Mouse (Mus musculus): ENCODE data around the gene Noc4l. TPM values are rescaled to one million over a fixed set of nuclear protein-coding genes. Genes with fewer than 3 reads are reported as not detected.
A peak's percentile ranks its signal among the peaks of the same experiment; 100 is the strongest.

Gene Noc4l
- 34.0 and 35.7 TPM in 2 replicates for polyA plus RNA-seq (2016; fragmentation: Nextera tagmentation; extraction: Ambion mirVana)

- Histone ChIP-seq H3K36me3 (peaks cover 72% of the 10 kb centered on the region), H3K9me3 (replicated peaks) (no peaks in the 10 kb centered on the region), H3K27me3 (replicated peaks) (no peaks in the 10 kb centered on the region), H3K4me3 (peak within 1 kb of the TSS; percentile 96), H3K27ac (ENCODE audit: poor library complexity, severe bottlenecking) (no peak within 1 kb of the TSS), H3K4me1 (replicated peaks) (peaks cover 16% of the 10 kb centered on the region), H3K9ac (peak within 1 kb of the TSS; percentile 84), H3K4me2 (peak within 1 kb of the TSS; percentile 96)
- WGBS, result under 1% methylated on average over 91 of the region's 91 CpGs
- peak; percentile 83 for ATAC-seq (ENCODE audit: insufficient number of reproducible peaks, low FRiP score)
Measured at GRCm38 (mm10) chr5:110652719-110653648, at the start of gene Noc4l, which contains the start of gene Ddx51. Gene Noc4l, minus strand, starts transcription at chr5:110653417. Gene Ddx51, plus strand, starts transcription at chr5:110653451.

GRCm38 (mm10) chr5:110698617-110699016 lies 45.4 kb upstream of the Noc4l start:
- Histone ChIP-seq H3K9me3 (replicated peaks) (no peaks in the 10 kb centered on the region), H3K36me3 (peaks cover 89% of the 10 kb centered on the region), H3K4me2 (no peak overlapping the region), H3K4me1 (replicated peaks) (no peaks in the 10 kb centered on the region), H3K9ac (no peak overlapping the region), H3K4me3 (no peak overlapping the region), H3K27me3 (replicated peaks) (no peaks in the 10 kb centered on the region), H3K27ac (ENCODE audit: poor library complexity, severe bottlenecking) (no peak overlapping the region)
- ATAC-seq (ENCODE audit: insufficient number of reproducible peaks, low FRiP score), result no peak
- 93% methylated on average over 4 of the region's 4 CpGs for WGBS

- no peaks in the 10 kb centered on the region for H3K27me3 ChIP-seq (replicated peaks)
- H3K9ac ChIP-seq, result no peak overlapping the region
- no peak for ATAC-seq (ENCODE audit: insufficient number of reproducible peaks, low FRiP score)
- H3K4me1 ChIP-seq (replicated peaks), result no peaks in the 10 kb centered on the region
- no peak overlapping the region for H3K4me2 ChIP-seq
- H3K4me3 ChIP-seq, result no peak overlapping the region
- H3K27ac ChIP-seq (ENCODE audit: poor library complexity, severe bottlenecking), result no peak overlapping the region
- no peaks in the 10 kb centered on the region for H3K9me3 ChIP-seq (replicated peaks)
- WGBS, result 93% methylated on average over 8 of the region's 8 CpGs
- peaks cover 94% of the 10 kb centered on the region for H3K36me3 ChIP-seq
Measured at GRCm38 (mm10) chr5:110682041-110682440, 28.8 kb upstream of the Noc4l start.

GRCm38 (mm10) chr5:110665486-110666121 lies 12.4 kb upstream of the Noc4l start:
- no peak overlapping the region for H3K9ac ChIP-seq
- H3K27me3 ChIP-seq (replicated peaks), result no peaks in the 10 kb centered on the region
- no peak overlapping the region for H3K4me3 ChIP-seq
- no peak overlapping the region for H3K27ac ChIP-seq (ENCODE audit: poor library complexity, severe bottlenecking)
- no peak overlapping the region for H3K4me2 ChIP-seq
- H3K9me3 ChIP-seq (replicated peaks), result no peaks in the 10 kb centered on the region
- WGBS, result 68% methylated on average over 6 of the region's 6 CpGs
- no peak for ATAC-seq (ENCODE audit: insufficient number of reproducible peaks, low FRiP score)
- peaks cover 86% of the 10 kb centered on the region for H3K36me3 ChIP-seq
- H3K4me1 ChIP-seq (replicated peaks), result no peaks in the 10 kb centered on the region

GRCm38 (mm10) chr5:110664750-110665269 lies 11.6 kb upstream of the Noc4l start:
- Histone ChIP-seq H3K27ac (ENCODE audit: poor library complexity, severe bottlenecking) (no peak overlapping the region), H3K27me3 (replicated peaks) (no peaks in the 10 kb centered on the region), H3K9ac (no peak overlapping the region), H3K36me3 (peaks cover 85% of the 10 kb centered on the region), H3K9me3 (replicated peaks) (no peaks in the 10 kb centered on the region), H3K4me3 (no peak overlapping the region), H3K4me2 (no peak overlapping the region), H3K4me1 (replicated peaks) (no peaks in the 10 kb centered on the region)
- no peak for ATAC-seq (ENCODE audit: insufficient number of reproducible peaks, low FRiP score)
- 89% methylated on average over 2 of the region's 2 CpGs for WGBS

- H3K36me3 ChIP-seq, result peaks cover 85% of the 10 kb centered on the region
- H3K9ac ChIP-seq, result no peak overlapping the region
- no peak for ATAC-seq (ENCODE audit: insufficient number of reproducible peaks, low FRiP score)
- no peaks in the 10 kb centered on the region for H3K9me3 ChIP-seq (replicated peaks)
- H3K27ac ChIP-seq (ENCODE audit: poor library complexity, severe bottlenecking), result no peak overlapping the region
- no peaks in the 10 kb centered on the region for H3K4me1 ChIP-seq (replicated peaks)
- no peak overlapping the region for H3K4me2 ChIP-seq
- H3K27me3 ChIP-seq (replicated peaks), result no peaks in the 10 kb centered on the region
- no peak overlapping the region for H3K4me3 ChIP-seq
- WGBS, result 89% methylated on average over 2 of the region's 2 CpGs
Measured at GRCm38 (mm10) chr5:110664041-110664440, 10.8 kb upstream of the Noc4l start.

GRCm38 (mm10) chr5:110659682-110660081 lies 6.5 kb upstream of the Noc4l start:
- Histone ChIP-seq H3K9ac (no peak overlapping the region), H3K9me3 (replicated peaks) (no peaks in the 10 kb centered on the region), H3K27me3 (replicated peaks) (no peaks in the 10 kb centered on the region), H3K4me1 (replicated peaks) (no peaks in the 10 kb centered on the region), H3K4me3 (no peak overlapping the region), H3K27ac (ENCODE audit: poor library complexity, severe bottlenecking) (no peak overlapping the region), H3K4me2 (no peak overlapping the region), H3K36me3 (peaks cover 86% of the 10 kb centered on the region)
- no peak for ATAC-seq (ENCODE audit: insufficient number of reproducible peaks, low FRiP score)

- H3K36me3 ChIP-seq, result peaks cover 72% of the 10 kb centered on the region
- 1% methylated on average over 37 of the region's 37 CpGs for WGBS
- peak; percentile 36; the same call in 1 of the 2 replicates for ATAC-seq (ENCODE audit: insufficient number of reproducible peaks, low FRiP score)
- H3K27me3 ChIP-seq (replicated peaks), result no peaks in the 10 kb centered on the region
- peak overlapping the region; percentile 96 for H3K4me2 ChIP-seq
- H3K4me1 ChIP-seq (replicated peaks), result peaks cover 16% of the 10 kb centered on the region
- peak overlapping the region; percentile 84 for H3K9ac ChIP-seq
- H3K9me3 ChIP-seq (replicated peaks), result no peaks in the 10 kb centered on the region
- H3K27ac ChIP-seq (ENCODE audit: poor library complexity, severe bottlenecking), result no peak overlapping the region
- peak overlapping the region; percentile 96 for H3K4me3 ChIP-seq
Measured at GRCm38 (mm10) chr5:110653686-110654085, 469 bp upstream of the Noc4l start.

GRCm38 (mm10) chr5:110646377-110646776 lies 6.8 kb downstream of the Noc4l start:
- no peak overlapping the region for H3K4me3 ChIP-seq
- H3K9ac ChIP-seq, result no peak overlapping the region
- no peak overlapping the region for H3K4me2 ChIP-seq
- H3K4me1 ChIP-seq (replicated peaks), result no peaks in the 10 kb centered on the region
- H3K27ac ChIP-seq (ENCODE audit: poor library complexity, severe bottlenecking), result no peak overlapping the region
- no peaks in the 10 kb centered on the region for H3K27me3 ChIP-seq (replicated peaks)
- H3K36me3 ChIP-seq, result peaks cover 59% of the 10 kb centered on the region
- ATAC-seq (ENCODE audit: insufficient number of reproducible peaks, low FRiP score), result no peak
- H3K9me3 ChIP-seq (replicated peaks), result 0 out of 2 replicates have a peak, but pooled peaks cover 5% of the 10 kb centered on the region

GRCm38 (mm10) chr5:110639459-110639858 lies 13.8 kb downstream of the Noc4l start:
- peak overlapping the region; percentile 20; the same call in 1 of the 2 replicates for H3K4me3 ChIP-seq
- H3K27me3 ChIP-seq (replicated peaks), result no peaks in the 10 kb centered on the region
- H3K9ac ChIP-seq, result no peak overlapping the region
- no peak for ATAC-seq (ENCODE audit: insufficient number of reproducible peaks, low FRiP score)
- H3K9me3 ChIP-seq (replicated peaks), result 0 out of 2 replicates have a peak, but pooled peaks cover 5% of the 10 kb centered on the region
- whole genome bisulfite sequencing, result 17% methylated on average over 12 of the region's 12 CpGs
- H3K27ac ChIP-seq (ENCODE audit: poor library complexity, severe bottlenecking), result no peak overlapping the region
- no peaks in the 10 kb centered on the region for H3K4me1 ChIP-seq (replicated peaks)
- H3K4me2 ChIP-seq, result peak overlapping the region; percentile 57
- H3K36me3 ChIP-seq, result no peaks in the 10 kb centered on the region
